Comparison of ENCODE assay signal across 28 mouse cellular contexts in genomic region chr2:70616617-70617016, GRCm38 (mm10). TPM values are rescaled to one million over a fixed set of nuclear protein-coding genes. Genes with fewer than 3 reads are reported as not detected.
A peak's percentile ranks its signal among the peaks of the same experiment; 100 is the strongest.
DNase-seq lines count a peak whose midpoint lies in the region; ATAC-seq and TF ChIP-seq lines count a peak whose summit lies in the region.
"Had no signal": no experiment of that assay in that cellular context is flagged by ENCODE, and none has a peak within 500 bp of the region (broad histone marks: within the 10 kb centered on the region; RNA-seq: fewer than 3 reads in every experiment).

No protein-coding gene starts in this region.

- peak; percentile 34 for DNase-seq in intestine, embryonic 14.5 days (ENCODE audit: low spot score)
- DNase-seq in 416B (ENCODE audit: low read depth) (peak; percentile 13), ES-E14 (ENCODE audit: low read depth, low spot score) (no peak), Patski (ENCODE audit: low read depth, low spot score) (no peak), liver (no peak)
- no peak for DNase-seq in liver, postnatal 0 days
- no peak for DNase-seq in forebrain, postnatal 0 days
- DNase-seq: adrenal gland, postnatal 10 days; adrenal gland, postnatal 36 days; B cell, adult 2 months; cerebellum, adult 18-20 months; cerebellum, adult 9-10 months; cerebellum, postnatal 14 days; gastrocnemius, adult 2 months; gastrocnemius, postnatal 14 days; heart, adult 18-20 months; heart, postnatal 36 days had no signal

- H3K4me2 ChIP-seq in intestine, embryonic 14.5 days (ENCODE audit: low read length) = no peak overlapping the region
- H3K4me2 ChIP-seq in intestine, embryonic 15.5 days (replicated peaks) = no peak overlapping the region
- no peak overlapping the region for H3K4me2 ChIP-seq in liver, postnatal 0 days (ENCODE audit: low read depth, low read length)
- no peak overlapping the region for H3K4me2 ChIP-seq in forebrain, postnatal 0 days (ENCODE audit: low read depth)
- H3K4me2 ChIP-seq: forebrain, embryonic 13.5 days; heart, embryonic 11.5 days; hindbrain, embryonic 13.5 days had no signal

- H3K9me3 ChIP-seq in intestine, embryonic 14.5 days (ENCODE audit: control insufficient read depth, low read length) = 0 out of 2 replicates have a peak, but pooled peaks cover 3% of the 10 kb centered on the region
- no peaks in the 10 kb centered on the region for H3K9me3 ChIP-seq in intestine, embryonic 15.5 days
- H3K9me3 ChIP-seq in ES-E14 (ENCODE audit: control insufficient read depth, insufficient read depth, low read depth, low read length) = no peaks in the 10 kb centered on the region
- no peaks in the 10 kb centered on the region for H3K9me3 ChIP-seq in liver, postnatal 0 days (ENCODE audit: low read length)
- H3K9me3 ChIP-seq in forebrain, postnatal 0 days (ENCODE audit: low read length) = no peaks in the 10 kb centered on the region
- H3K9me3 ChIP-seq: forebrain, embryonic 10.5 days; forebrain, embryonic 13.5 days; hindbrain, embryonic 13.5 days had no signal

- no peaks in the 10 kb centered on the region for H3K4me1 ChIP-seq in intestine, embryonic 14.5 days (replicated peaks; ENCODE audit: control insufficient read depth, insufficient read depth, low read length)
- H3K4me1 ChIP-seq in intestine, embryonic 15.5 days (replicated peaks) = no peaks in the 10 kb centered on the region
- H3K4me1 ChIP-seq in ES-E14 (ENCODE audit: control insufficient read depth in 2 of 2, insufficient read depth in 2 of 2, low read length in 2 of 2, poor library complexity in 1 of 2) = peaks cover 0 to 7% of the 10 kb centered on the region in 2 experiments; a peak in 2 of 4 replicates
- no peaks in the 10 kb centered on the region for H3K4me1 ChIP-seq in liver, postnatal 0 days (ENCODE audit: insufficient read depth)
- no peaks in the 10 kb centered on the region for H3K4me1 ChIP-seq in forebrain, postnatal 0 days (ENCODE audit: insufficient read depth)
- H3K4me1 ChIP-seq: forebrain, embryonic 13.5 days; hindbrain, embryonic 10.5 days had no signal

- no peaks in the 10 kb centered on the region for H3K36me3 ChIP-seq in intestine, embryonic 14.5 days (ENCODE audit: control insufficient read depth, insufficient read depth, low read length)
- H3K36me3 ChIP-seq in intestine, embryonic 15.5 days = no peaks in the 10 kb centered on the region
- H3K36me3 ChIP-seq in ES-E14 (ENCODE audit: control insufficient read depth, insufficient read depth, low read length, poor library complexity, severe bottlenecking) = no peaks in the 10 kb centered on the region
- no peaks in the 10 kb centered on the region for H3K36me3 ChIP-seq in liver, postnatal 0 days (replicated peaks; ENCODE audit: insufficient read depth, low read length)
- no peaks in the 10 kb centered on the region for H3K36me3 ChIP-seq in forebrain, postnatal 0 days (ENCODE audit: insufficient read depth)
- H3K36me3 ChIP-seq: forebrain, embryonic 10.5 days; hindbrain, embryonic 10.5 days; hindbrain, embryonic 13.5 days had no signal

- no peak overlapping the region for H3K4me3 ChIP-seq in intestine, embryonic 14.5 days (ENCODE audit: low read depth, low read length)
- H3K4me3 ChIP-seq in intestine, embryonic 15.5 days (replicated peaks) = no peak overlapping the region
- H3K4me3 ChIP-seq in ES-E14 (ENCODE audit: insufficient read depth in 1 of 2, low read depth in 1 of 2, low read length in 2 of 2, poor library complexity in 1 of 2, severe bottlenecking in 1 of 2) = no peak overlapping the region
- H3K4me3 ChIP-seq in liver, postnatal 0 days (ENCODE audit: low read depth, low read length) = no peak overlapping the region
- no peak overlapping the region for H3K4me3 ChIP-seq in forebrain, postnatal 0 days (ENCODE audit: low read depth, low read length)
- H3K4me3 ChIP-seq: forebrain, embryonic 10.5 days; forebrain, embryonic 13.5 days; gastrocnemius, adult 2 months; hindbrain, embryonic 10.5 days; hindbrain, embryonic 13.5 days had no signal

- no peaks in the 10 kb centered on the region for H3K27me3 ChIP-seq in intestine, embryonic 14.5 days (replicated peaks; ENCODE audit: control insufficient read depth, insufficient read depth, low read length)
- H3K27me3 ChIP-seq in intestine, embryonic 15.5 days (replicated peaks) = no peaks in the 10 kb centered on the region
- H3K27me3 ChIP-seq in Patski = no peaks in the 10 kb centered on the region
- H3K27me3 ChIP-seq in liver, postnatal 0 days (ENCODE audit: insufficient read depth, low read length) = no peaks in the 10 kb centered on the region
- H3K27me3 ChIP-seq in forebrain, postnatal 0 days (ENCODE audit: insufficient read depth, low read length) = no peaks in the 10 kb centered on the region
- H3K27me3 ChIP-seq: forebrain, embryonic 13.5 days; hindbrain, embryonic 13.5 days had no signal

- no peak for ATAC-seq in intestine, embryonic 14.5 days (replicated peaks; ENCODE audit: low FRiP score, low TSS enrichment, low read depth)
- ATAC-seq in intestine, embryonic 15.5 days = no peak
- peak; percentile 54 for ATAC-seq in Patski
- ATAC-seq in liver, postnatal 0 days = no peak
- ATAC-seq in forebrain, postnatal 0 days = no peak
- ATAC-seq: activated CD4-positive, CD25-positive, alpha-beta regulatory T cell, adult 4 months; forebrain, embryonic 13.5 days; forebrain, embryonic 16.5 days; hindbrain, embryonic 16.5 days; intestine, postnatal 0 days had no signal

- in situ Hi-C loops in ES-E14 (cut with MboI; ENCODE audit: low sequenced_read_pairs in 2 of 2, unreplicated experiment in 2 of 2) = no loop called here
- in situ Hi-C loops in Patski (cut with MboI; ENCODE audit: low pct_unique_long_range_greater_than_20kb) = no loop called here

- no peak overlapping the region for H3K27ac ChIP-seq in intestine, embryonic 14.5 days (ENCODE audit: low read depth)
- H3K27ac ChIP-seq in intestine, embryonic 15.5 days = no peak overlapping the region
- H3K27ac ChIP-seq in ES-E14 (ENCODE audit: insufficient read depth, low read depth, low read length, poor library complexity, severe bottlenecking) = no peak overlapping the region
- H3K27ac ChIP-seq in liver, postnatal 0 days (ENCODE audit: low read depth) = no peak overlapping the region
- H3K27ac ChIP-seq in forebrain, postnatal 0 days (ENCODE audit: low read depth, low read length) = no peak overlapping the region
- H3K27ac ChIP-seq: forebrain, embryonic 10.5 days; forebrain, embryonic 13.5 days; gastrocnemius, adult 2 months; hindbrain, embryonic 10.5 days; hindbrain, embryonic 13.5 days had no signal

- H3K9ac ChIP-seq in intestine, embryonic 14.5 days (ENCODE audit: low read length) = no peak overlapping the region
- H3K9ac ChIP-seq in intestine, embryonic 15.5 days = no peak overlapping the region
- no peak overlapping the region for H3K9ac ChIP-seq in ES-E14 (ENCODE audit: insufficient read depth, low read depth, low read length, poor library complexity, severe bottlenecking)
- no peak overlapping the region for H3K9ac ChIP-seq in liver, postnatal 0 days (replicated peaks)
- no peak overlapping the region for H3K9ac ChIP-seq in forebrain, postnatal 0 days
- H3K9ac ChIP-seq: forebrain, embryonic 13.5 days; hindbrain, embryonic 13.5 days had no signal

- TF ChIP-seq CTCF in Patski (IDR thresholded peaks at IDR 0.05) = no peak
- no peak for TF ChIP-seq CTCF in liver, postnatal 0 days (IDR thresholded peaks at IDR 0.05; ENCODE audit: low read depth)
- no peak for TF ChIP-seq CTCF in forebrain, postnatal 0 days (IDR thresholded peaks at IDR 0.05; ENCODE audit: low read depth)

- WGBS in intestine, embryonic 14.5 days = 71% methylated on average over 3 of the region's 3 CpGs
- 69% methylated on average over 3 of the region's 3 CpGs for WGBS in intestine, embryonic 15.5 days
- WGBS in liver, postnatal 0 days (ENCODE audit: insufficient replicate concordance) = 57% methylated on average over 3 of the region's 3 CpGs
- 61% methylated on average over 3 of the region's 3 CpGs for WGBS in forebrain, postnatal 0 days

- POLR2A ChIA-PET in Patski (lab: Charles Lee) = interaction anchor here (0.6 kb wide), 1 partner anchor 111 kb away, joined by 4 read pairs; no protein-coding TSS in a partner anchor

- CTCF ChIA-PET in Patski (lab: Charles Lee) = interaction anchor here (1.0 kb wide), 2 partner anchors 9 to 52 kb away, joined by 3 to 4 read pairs; no protein-coding TSS in a partner anchor

- TF ChIP-seq EP300 in liver, postnatal 0 days (IDR thresholded peaks at IDR 0.05; ENCODE audit: low read depth) = no peak

TF ChIP-seq in ES-E14, 5 proteins besides CTCF, POLR2A, EP300 and RAD21:
- TF ChIP-seq CHD2 (IDR thresholded peaks at IDR 0.05; ENCODE audit: low read depth, low read length) = no peak
- TF ChIP-seq ZNF384 (IDR thresholded peaks at IDR 0.05; ENCODE audit: low read depth, low read length) = no peak
- peak; percentile 91 for TF ChIP-seq MAFK (IDR thresholded peaks at IDR 0.05; ENCODE audit: insufficient read depth, low read depth, low read length)

RNA-seq across cellular contexts. Expression of gene Gorasp2, which starts 44.8 kb away (rescaled TPM):
- polyA plus RNA-seq in intestine, embryonic 14.5 days (2014; fragmentation: Nextera tagmentation; extraction: Ambion mirVana) = 169 and 174 TPM in 2 replicates
- 163 and 172 TPM in 2 replicates for polyA plus RNA-seq in intestine, embryonic 15.5 days (2015; fragmentation: Nextera tagmentation; extraction: Ambion mirVana)
- 36.3 and 55.2 TPM in 2 replicates for total RNA-seq in ES-E14 (2012; rRNA removed)
- polyA plus RNA-seq in Patski (2021) = 121 TPM
- polyA plus RNA-seq in liver, postnatal 0 days (2015; fragmentation: Nextera tagmentation; extraction: Ambion mirVana) = 61.8 and 64.7 TPM in 2 replicates
- 71.2 and 82.2 TPM in 2 replicates for total RNA-seq in forebrain, postnatal 0 days (2014; rRNA removed)
- polyA plus RNA-seq in forebrain, postnatal 0 days (2015; fragmentation: Nextera tagmentation; extraction: Ambion mirVana) = 165 and 166 TPM in 2 replicates

RNA-seq across cellular contexts. Expression of gene Gm26558, which starts 45.3 kb away (rescaled TPM):
- 5.2 and 5.4 TPM in 2 replicates for polyA plus RNA-seq in intestine, embryonic 14.5 days (2014; fragmentation: Nextera tagmentation; extraction: Ambion mirVana)
- polyA plus RNA-seq in intestine, embryonic 15.5 days (2015; fragmentation: Nextera tagmentation; extraction: Ambion mirVana) = 3.7 and 4.1 TPM in 2 replicates
- 0.27 and 0.85 TPM in 2 replicates for total RNA-seq in ES-E14 (2012; rRNA removed)
- 2.0 TPM for polyA plus RNA-seq in Patski (2021)
- 0.80 and 1.2 TPM in 2 replicates for polyA plus RNA-seq in liver, postnatal 0 days (2015; fragmentation: Nextera tagmentation; extraction: Ambion mirVana)
- 1.9 TPM in 1 of 2 replicates, not detected in the other for total RNA-seq in forebrain, postnatal 0 days (2014; rRNA removed)
- polyA plus RNA-seq in forebrain, postnatal 0 days (2015; fragmentation: Nextera tagmentation; extraction: Ambion mirVana) = 3.4 and 4.2 TPM in 2 replicates
- total RNA-seq: gastrocnemius, adult 2 months; gastrocnemius, postnatal 4 days; heart, adult 18-20 months; heart, postnatal 36 days had no signal
- polyA plus RNA-seq: activated CD4-positive, CD25-positive, alpha-beta regulatory T cell, adult 4 months had no signal

Comparison
In these comparisons a context has a peak if more than half of its experiments do, and no peak if none do; other contexts are left out.
1. DNase-seq: peak in intestine, embryonic 14.5 days (single experiment) and 416B (single experiment); none in ES-E14 (single experiment), Patski (single experiment), liver, postnatal 0 days (single experiment), liver (single experiment) and forebrain, postnatal 0 days (single experiment).